Mouse (Mus musculus) heart, postnatal 0 days (tissue): ENCODE data around the gene Rarg. TPM values are rescaled to one million over a fixed set of nuclear protein-coding genes. Genes with fewer than 3 reads are reported as not detected.

Experiments used
- ATAC-seq: fragments of 200-750 bp; cut with Nextera tagmentation; 2 replicates; pipeline ENCODE4 v1.8.0; 2017; ENCODE audit warnings: low read depth, moderate number of reproducible peaks, moderate library complexity; ENCODE audit not compliant: insufficient read depth
- DNase-seq: peaks from one replicate; pipeline ENCODE4 v3.0.0-alpha.2; 2016; ENCODE audit warnings: low spot score
- H3K27ac ChIP-seq: fragments of 300-500 bp; sonication (generic); 2 replicates; pipeline ENCODE4 v1.5.1; 2014; ENCODE audit warnings: low read depth, mild to moderate bottlenecking
- H3K27me3 ChIP-seq: fragments of 300-500 bp; sonication (generic); 2 replicates; pipeline ENCODE4 v1.6.1; 2014; ENCODE audit warnings: low read length, mixed read lengths; ENCODE audit not compliant: control insufficient read depth, insufficient read depth
- H3K36me3 ChIP-seq: fragments of 300-500 bp; sonication (generic); replicated peaks from 2 replicates; pipeline ENCODE4 v1.6.1; 2014; ENCODE audit warnings: low read length, mixed read lengths; ENCODE audit not compliant: control insufficient read depth, insufficient read depth
- H3K4me1 ChIP-seq: fragments of 300-500 bp; sonication (generic); 2 replicates; pipeline ENCODE4 v1.6.1; 2014; ENCODE audit warnings: antibody characterized with exemption; ENCODE audit not compliant: control insufficient read depth, insufficient read depth
- H3K4me2 ChIP-seq: fragments of 300-500 bp; sonication (generic); 2 replicates; pipeline ENCODE4 v1.6.1; 2014; ENCODE audit warnings: low read depth, mild to moderate bottlenecking, low read length, moderate library complexity
- H3K4me3 ChIP-seq: fragments of 300-500 bp; sonication (generic); 2 replicates; pipeline ENCODE4 v1.5.1; 2014; ENCODE audit warnings: low read depth, low read length
- H3K9ac ChIP-seq: fragments of 300-500 bp; sonication (generic); replicated peaks from 2 replicates; pipeline ENCODE4 v1.6.1; 2014; ENCODE audit warnings: low read depth, low read length, mixed read lengths
- H3K9me3 ChIP-seq: fragments of 300-500 bp; sonication (generic); replicated peaks from 2 replicates; pipeline ENCODE4 v1.6.1; 2016; ENCODE audit warnings: low read length; ENCODE audit not compliant: control insufficient read depth
- CTCF ChIP-seq: IDR thresholded peaks from 2 replicates; pipeline ENCODE4 v1.5.1; 2016; ENCODE audit warnings: antibody characterized with exemption, control low read depth, low read depth
- EP300 ChIP-seq: IDR thresholded peaks from 2 replicates; pipeline ENCODE4 v1.6.1; 2016; ENCODE audit warnings: antibody characterized with exemption, low read depth
- WGBS: fragments of 180-500 bp; shearing (Covaris S2); extraction: QIAGEN DNeasy Blood & Tissue Kit; methylation state at CpG from one replicate; pipeline ENCODE4 v1.1.7; 2014; 5-methylcytosine and 5-hydroxymethylcytosine counted together
- polyA plus RNA-seq: library from polyadenylated mRNA; unstranded; fragments of >200 nt; fragmentation: Nextera tagmentation; extraction: Ambion mirVana; gene quantifications from 2 replicates; pipeline ENCODE4 v1.2.1, GENCODE M21; 2015
- total RNA-seq: library from RNA; depleted of rRNA; stranded (reverse); fragments of >200 nt; gene quantifications from 2 replicates; pipeline ENCODE4 v1.2.3, GENCODE M21; 2014; ENCODE audit warnings: low replicate concordance

Rarg gene
- total and polyA plus RNA-seq, 2 experiments from 2014 or later = 6.0 to 8.9 TPM

- Histone ChIP-seq H3K4me3 (no peak overlapping the region), H3K9ac (no peak overlapping the region), H3K36me3 (no peaks in the 10 kb centered on the region), H3K4me2 (no peak overlapping the region), H3K4me1 (peaks cover 6% of the 10 kb centered on the region; the same call in 1 of the 2 replicates), H3K27me3 (peaks cover 64% of the 10 kb centered on the region), H3K27ac (no peak overlapping the region), H3K9me3 (no peaks in the 10 kb centered on the region)
- no peak for ATAC-seq
- 49% methylated on average over 14 of the region's 14 CpGs for WGBS
- TF ChIP-seq CTCF = no peak
- no peak for TF ChIP-seq EP300
- DNase-seq = no peak
Observed at GRCm38 (mm10) chr15:102255547-102256255, 1.6 kb downstream of the Rarg start.

- Histone ChIP-seq H3K4me2 (no peak overlapping the region), H3K9ac (no peak overlapping the region), H3K27ac (no peak overlapping the region), H3K9me3 (no peaks in the 10 kb centered on the region), H3K4me3 (no peak overlapping the region), H3K27me3 (peaks cover 23% of the 10 kb centered on the region), H3K36me3 (no peaks in the 10 kb centered on the region), H3K4me1 (0 out of 2 replicates have a peak, but pooled peaks cover 10% of the 10 kb centered on the region)
- 79% methylated on average over 5 of the region's 5 CpGs for whole genome bisulfite sequencing
- TF ChIP-seq EP300 = no peak
- TF ChIP-seq CTCF = no peak
- ATAC-seq (no peak), DNase-seq (no peak)
Observed at GRCm38 (mm10) chr15:102250521-102250920, 6.8 kb downstream of the Rarg start.

- Histone ChIP-seq H3K4me1 (0 out of 2 replicates have a peak, but pooled peaks cover 10% of the 10 kb centered on the region), H3K27me3 (peaks cover 17% of the 10 kb centered on the region; the same call in 1 of the 2 replicates), H3K4me2 (no peak overlapping the region), H3K4me3 (no peak overlapping the region), H3K9ac (no peak overlapping the region), H3K9me3 (no peaks in the 10 kb centered on the region), H3K36me3 (no peaks in the 10 kb centered on the region), H3K27ac (peak overlapping the region; percentile 57)
- ATAC-seq = no peak
- TF ChIP-seq CTCF (no peak), EP300 (no peak)
- no peak for DNase-seq
- WGBS = 59% methylated on average over 9 of the region's 9 CpGs
Observed at GRCm38 (mm10) chr15:102249967-102250366, 7.3 kb downstream of the Rarg start.

- TF ChIP-seq EP300 (no peak), CTCF (no peak)
- 7% methylated on average over 12 of the region's 13 CpGs for WGBS
- H3K36me3 ChIP-seq = no peaks in the 10 kb centered on the region
- no peak for DNase-seq
- H3K4me3 ChIP-seq = peak overlapping the region; percentile 13
- peak overlapping the region; percentile 57 for H3K27ac ChIP-seq
- H3K27me3 ChIP-seq = peaks cover 13% of the 10 kb centered on the region; the same call in 1 of the 2 replicates
- 0 out of 2 replicates have a peak, but pooled peaks cover 10% of the 10 kb centered on the region for H3K4me1 ChIP-seq
- peak overlapping the region; percentile 35; the same call in 1 of the 2 replicates for H3K9ac ChIP-seq
- no peak for ATAC-seq
- H3K4me2 ChIP-seq = peak overlapping the region; percentile 50
- no peaks in the 10 kb centered on the region for H3K9me3 ChIP-seq
Observed at GRCm38 (mm10) chr15:102249251-102249691, 8.0 kb downstream of the Rarg start.

- no peaks in the 10 kb centered on the region for H3K9me3 ChIP-seq
- 0 out of 2 replicates have a peak, but pooled peaks cover 10% of the 10 kb centered on the region for H3K4me1 ChIP-seq
- 0 out of 2 replicates have a peak overlapping the region, but pooled peaks have one; percentile 57 for H3K27ac ChIP-seq
- 0 out of 2 replicates have a peak overlapping the region, but pooled peaks have one; percentile 13 for H3K4me3 ChIP-seq
- no peak for ATAC-seq
- WGBS = 25% methylated on average over 3 of the region's 3 CpGs
- peak overlapping the region; percentile 50 for H3K4me2 ChIP-seq
- no peak overlapping the region for H3K9ac ChIP-seq
- peaks cover 8% of the 10 kb centered on the region; the same call in 1 of the 2 replicates for H3K27me3 ChIP-seq
- TF ChIP-seq CTCF = no peak
- no peak for TF ChIP-seq EP300
- H3K36me3 ChIP-seq = no peaks in the 10 kb centered on the region
- no peak for DNase-seq
Observed at GRCm38 (mm10) chr15:102248812-102249191, 8.5 kb downstream of the Rarg start.
